Mouse (Mus musculus) midbrain, embryonic 14.5 days (tissue): ENCODE results near the gene Ubald1. TPM values are rescaled to one million over a fixed set of nuclear protein-coding genes. Genes with fewer than 3 reads are reported as not detected.

Source experiments
- ATAC-seq: fragments of 200-750 bp; cut with Nextera tagmentation; 2 replicates; pipeline ENCODE4 v1.8.0; 2017; ENCODE audit warnings: moderate number of reproducible peaks, moderate library complexity; ENCODE audit not compliant: low FRiP score, low TSS enrichment
- DNase-seq: peaks from one replicate; pipeline ENCODE4 v3.0.0-alpha.2; 2015
- H3K27ac ChIP-seq: fragments of 300-500 bp; sonication (generic); replicated peaks from 2 replicates; pipeline ENCODE4 v1.5.1; 2014; ENCODE audit warnings: mild to moderate bottlenecking, low read depth, low read length, moderate library complexity
- H3K27me3 ChIP-seq: fragments of 300-500 bp; sonication (generic); 2 replicates; pipeline ENCODE4 v1.6.1; 2014; ENCODE audit warnings: low read length, control low read depth, mixed read lengths; ENCODE audit not compliant: control insufficient read depth, insufficient read depth
- H3K36me3 ChIP-seq: fragments of 300-500 bp; sonication (generic); 2 replicates; pipeline ENCODE4 v1.6.1; 2014; ENCODE audit warnings: low read length, control low read depth; ENCODE audit not compliant: control insufficient read depth, insufficient read depth
- H3K4me1 ChIP-seq: fragments of 300-500 bp; sonication (generic); 2 replicates; pipeline ENCODE4 v1.6.1; 2014; ENCODE audit warnings: mild to moderate bottlenecking, antibody characterized with exemption, low read length, control low read depth; ENCODE audit not compliant: control insufficient read depth, insufficient read depth
- H3K4me2 ChIP-seq: fragments of 300-500 bp; sonication (generic); 2 replicates; pipeline ENCODE4 v1.6.1; 2014; ENCODE audit warnings: mild to moderate bottlenecking, low read length, moderate library complexity
- H3K4me3 ChIP-seq: fragments of 300-500 bp; sonication (generic); replicated peaks from 2 replicates; pipeline ENCODE4 v1.5.1; 2014; ENCODE audit warnings: low read depth, low read length
- H3K9ac ChIP-seq: fragments of 300-500 bp; sonication (generic); replicated peaks from 2 replicates; pipeline ENCODE4 v1.6.1; 2014; ENCODE audit warnings: mild to moderate bottlenecking, low read length, moderate library complexity
- H3K9me3 ChIP-seq: fragments of 300-500 bp; sonication (generic); 2 replicates; pipeline ENCODE4 v1.6.1; 2016; ENCODE audit warnings: low read length, control low read depth, mixed read lengths; ENCODE audit not compliant: control insufficient read depth
- WGBS: fragments of 180-500 bp; shearing (Covaris S2); extraction: QIAGEN DNeasy Blood & Tissue Kit; methylation state at CpG from one replicate; pipeline ENCODE4 v1.1.7; 2014; 5-methylcytosine and 5-hydroxymethylcytosine counted together
- polyA plus RNA-seq: library from polyadenylated mRNA; unstranded; fragments of >200 nt; fragmentation: Nextera tagmentation; extraction: Ambion mirVana; gene quantifications from 2 replicates; pipeline ENCODE4 v1.2.1, GENCODE M21; 2014

The Ubald1 gene
- polyA plus RNA-seq, 1 experiment from 2014 or later: 49.4 TPM

GRCm38 (mm10) chr16:4831650-4832419, 48.3 kb downstream of the Ubald1 start:
- no peak for DNase-seq
- no peak overlapping the region for H3K27ac ChIP-seq
- WGBS: 74% methylated on average over 15 of the region's 15 CpGs

GRCm38 (mm10) chr16:4829271-4829900, 50.7 kb downstream of the Ubald1 start:
- no peak for DNase-seq
- H3K9ac ChIP-seq: no peak overlapping the region
- H3K36me3 ChIP-seq: no peaks in the 10 kb centered on the region
- H3K27ac ChIP-seq: no peak overlapping the region
- WGBS: 89% methylated on average over 6 of the region's 6 CpGs
- H3K4me2 ChIP-seq: no peak overlapping the region
- no peak overlapping the region for H3K4me3 ChIP-seq
- no peaks in the 10 kb centered on the region for H3K27me3 ChIP-seq
- no peaks in the 10 kb centered on the region for H3K9me3 ChIP-seq
- H3K4me1 ChIP-seq: no peaks in the 10 kb centered on the region
- ATAC-seq: no peak

More at GRCm38 (mm10) chr16:4831650-4832419, 48.3 kb downstream of the Ubald1 start:
- ATAC-seq: no peak
- H3K4me2 ChIP-seq: no peak overlapping the region
- no peaks in the 10 kb centered on the region for H3K9me3 ChIP-seq
- H3K36me3 ChIP-seq: no peaks in the 10 kb centered on the region
- H3K27me3 ChIP-seq: no peaks in the 10 kb centered on the region
- no peak overlapping the region for H3K4me3 ChIP-seq
- H3K4me1 ChIP-seq: no peaks in the 10 kb centered on the region
- no peak overlapping the region for H3K9ac ChIP-seq

GRCm38 (mm10) chr16:4827639-4828038, 52.5 kb downstream of the Ubald1 start:
- no peak for DNase-seq
- H3K27ac ChIP-seq: no peak overlapping the region
- H3K9me3 ChIP-seq: no peaks in the 10 kb centered on the region
- no peak for ATAC-seq
- no peak overlapping the region for H3K9ac ChIP-seq
- H3K27me3 ChIP-seq: no peaks in the 10 kb centered on the region
- no peaks in the 10 kb centered on the region for H3K36me3 ChIP-seq
- 93% methylated on average over 5 of the region's 5 CpGs for WGBS
- H3K4me3 ChIP-seq: no peak overlapping the region
- no peaks in the 10 kb centered on the region for H3K4me1 ChIP-seq
- no peak overlapping the region for H3K4me2 ChIP-seq

Other genes starting within 250 kb of the Ubald1 start
- 3.4 and 3.9 TPM in 2 replicates for gene Vasn, start 240.4 kb downstream of the Ubald1 start, polyA plus RNA-seq
- gene Dnaja3, start 240.3 kb downstream of the Ubald1 start, polyA plus RNA-seq: 44.8 and 55.0 TPM in 2 replicates
- gene Coro7, start 200.5 kb downstream of the Ubald1 start, polyA plus RNA-seq: 23.3 and 25.7 TPM in 2 replicates
- 80.9 and 91.4 TPM in 2 replicates for gene Nmral1, start 161.0 kb downstream of the Ubald1 start, polyA plus RNA-seq
- 91.6 and 96.4 TPM in 2 replicates for gene Hmox2, start 154.0 kb downstream of the Ubald1 start, polyA plus RNA-seq
- gene Cdip1, start 90.0 kb downstream of the Ubald1 start, polyA plus RNA-seq: 98.1 and 103 TPM in 2 replicates
- gene 4930562C15Rik, start 44.9 kb downstream of the Ubald1 start, polyA plus RNA-seq: 0.42 and 0.61 TPM in 2 replicates
- gene Mgrn1, start 5.9 kb upstream of the Ubald1 start, polyA plus RNA-seq: 117 and 123 TPM in 2 replicates
- gene Nudt16l1, start 58.4 kb upstream of the Ubald1 start, polyA plus RNA-seq: 116 and 122 TPM in 2 replicates
- gene Anks3, start 83.9 kb upstream of the Ubald1 start, polyA plus RNA-seq: 69.8 and 70.6 TPM in 2 replicates
- not detected in 2 replicates for gene Sept12, start 117.5 kb upstream of the Ubald1 start, polyA plus RNA-seq
- not detected in 2 replicates for gene Smim22, start 127.0 kb upstream of the Ubald1 start, polyA plus RNA-seq
- gene Rogdi, start 133.2 kb upstream of the Ubald1 start, polyA plus RNA-seq: 132 and 161 TPM in 2 replicates
- 123 and 147 TPM in 2 replicates for gene Glyr1, start 169.5 kb upstream of the Ubald1 start, polyA plus RNA-seq
- 15.7 and 19.8 TPM in 2 replicates for gene Ubn1, start 169.7 kb upstream of the Ubald1 start, polyA plus RNA-seq